Mouse (Mus musculus): Measurements from ENCODE around the gene Ppp2r5e. TPM values are rescaled to one million over a fixed set of nuclear protein-coding genes. Genes with fewer than 3 reads are reported as not detected.

Gene Ppp2r5e
- polyA plus RNA-seq, 1 experiment from 2014 or later: 11.8 TPM

DNA sequence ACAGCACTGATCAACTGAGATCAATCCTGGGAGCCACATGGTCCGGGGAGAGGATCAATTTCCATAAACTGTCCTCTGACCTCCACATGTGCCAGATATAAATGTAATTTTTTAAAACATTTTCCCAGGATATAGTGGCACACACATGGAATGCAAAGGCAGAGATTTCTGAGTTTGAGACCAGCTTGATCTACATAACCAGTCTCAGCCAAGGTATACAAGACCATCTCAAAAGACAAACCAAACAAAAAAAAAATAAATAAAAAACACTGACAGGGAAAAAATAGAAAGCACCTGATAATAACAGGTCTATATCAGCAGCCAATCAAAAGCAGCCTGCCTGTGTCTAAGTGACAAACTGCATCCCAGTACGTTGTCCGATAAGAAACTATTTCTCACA, 48.9 kb downstream of the Ppp2r5e start:
- H3K4me2 ChIP-seq (replicated peaks): no peak overlapping the region
- H3K27ac ChIP-seq: no peak overlapping the region
- no peak overlapping the region for H3K4me3 ChIP-seq (replicated peaks)
- no peaks in the 10 kb centered on the region for H3K27me3 ChIP-seq (replicated peaks)
- no peaks in the 10 kb centered on the region for H3K4me1 ChIP-seq (replicated peaks)
- H3K36me3 ChIP-seq: no peaks in the 10 kb centered on the region
- H3K9ac ChIP-seq: no peak overlapping the region
- WGBS: 73% methylated on average over 3 of the region's 3 CpGs
- no peaks in the 10 kb centered on the region for H3K9me3 ChIP-seq
- ATAC-seq: no peak

DNA sequence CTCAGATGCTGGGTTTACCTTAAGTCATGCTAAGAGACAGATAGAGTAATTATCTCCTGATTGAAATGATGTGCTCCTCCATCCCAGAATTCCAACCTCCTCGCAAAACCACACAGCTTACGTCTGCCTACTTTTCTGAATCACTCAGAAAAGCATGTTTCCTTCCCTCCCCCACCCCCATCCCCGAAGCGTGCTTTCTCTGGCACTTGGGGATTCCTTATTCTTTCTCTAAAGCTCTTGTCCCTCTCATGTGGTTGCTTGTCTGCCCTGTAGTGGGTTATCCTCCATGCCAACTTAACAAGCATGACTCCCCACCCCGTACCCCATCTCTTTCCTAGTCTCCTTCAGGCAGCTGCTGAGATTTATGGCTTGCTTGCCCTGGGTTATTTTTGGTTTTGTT, 49.8 kb downstream of the Ppp2r5e start:
- WGBS: 84% methylated on average over 5 of the region's 5 CpGs
- H3K9me3 ChIP-seq: no peaks in the 10 kb centered on the region
- H3K27ac ChIP-seq: no peak overlapping the region
- H3K4me2 ChIP-seq (replicated peaks): no peak overlapping the region
- H3K36me3 ChIP-seq: no peaks in the 10 kb centered on the region
- H3K4me3 ChIP-seq (replicated peaks): no peak overlapping the region
- ATAC-seq: no peak
- H3K27me3 ChIP-seq (replicated peaks): no peaks in the 10 kb centered on the region
- H3K9ac ChIP-seq: no peak overlapping the region
- no peaks in the 10 kb centered on the region for H3K4me1 ChIP-seq (replicated peaks)

DNA sequence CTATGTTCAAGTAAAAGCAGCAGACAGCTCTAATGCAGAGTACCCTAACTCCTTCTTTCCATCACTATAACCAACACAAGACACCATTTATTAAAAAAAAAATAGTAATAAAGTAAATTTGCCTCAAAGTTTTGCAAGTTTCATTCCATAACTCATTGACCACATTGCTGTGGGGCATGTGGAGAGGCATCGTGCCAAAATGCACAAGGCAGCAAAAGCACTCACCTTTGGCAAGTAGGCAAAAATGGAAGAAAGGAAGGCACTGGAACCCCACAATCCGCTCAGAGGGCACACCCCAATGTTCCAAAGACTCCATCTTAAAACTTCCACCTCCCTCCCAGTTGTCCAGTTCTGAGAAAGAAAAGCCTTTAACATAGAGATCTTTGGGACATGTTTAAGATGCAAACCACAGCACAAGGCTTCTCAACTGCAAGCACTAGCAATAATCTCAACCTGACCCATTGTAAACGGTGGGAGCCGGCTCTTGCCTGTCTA, 50.6 kb downstream of the Ppp2r5e start:
- no peaks in the 10 kb centered on the region for H3K4me1 ChIP-seq (replicated peaks)
- H3K9ac ChIP-seq: no peak overlapping the region
- H3K36me3 ChIP-seq: no peaks in the 10 kb centered on the region
- no peak overlapping the region for H3K4me3 ChIP-seq (replicated peaks)
- H3K4me2 ChIP-seq (replicated peaks): no peak overlapping the region
- ATAC-seq: no peak
- H3K27ac ChIP-seq: no peak overlapping the region
- 90% methylated on average over 4 of the region's 4 CpGs for WGBS
- no peaks in the 10 kb centered on the region for H3K27me3 ChIP-seq (replicated peaks)
- no peaks in the 10 kb centered on the region for H3K9me3 ChIP-seq

DNA sequence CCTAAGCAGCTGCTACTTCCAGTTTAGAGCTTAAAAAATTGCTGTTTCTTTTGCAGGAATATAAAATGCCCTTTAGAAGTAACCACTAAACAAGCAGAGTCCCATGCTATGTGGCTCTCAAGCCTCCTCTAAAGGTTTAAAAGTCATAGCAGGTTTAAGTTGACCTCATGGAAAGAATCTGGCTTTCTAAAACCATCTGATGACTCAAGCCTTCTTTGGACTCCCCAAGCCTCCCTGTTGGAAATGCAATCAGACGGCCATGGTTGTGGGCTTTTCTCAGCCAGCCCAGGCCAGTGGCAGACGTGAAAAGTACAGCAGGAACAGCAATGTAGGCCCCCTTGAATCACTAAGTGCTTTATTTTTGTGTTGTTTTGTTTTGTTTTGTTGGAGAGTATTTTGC, 51.4 kb downstream of the Ppp2r5e start:
- no peak overlapping the region for H3K4me3 ChIP-seq (replicated peaks)
- no peak overlapping the region for H3K9ac ChIP-seq
- H3K27ac ChIP-seq: no peak overlapping the region
- H3K9me3 ChIP-seq: no peaks in the 10 kb centered on the region
- H3K4me2 ChIP-seq (replicated peaks): no peak overlapping the region
- no peak for ATAC-seq
- no peaks in the 10 kb centered on the region for H3K4me1 ChIP-seq (replicated peaks)
- no peaks in the 10 kb centered on the region for H3K27me3 ChIP-seq (replicated peaks)
- no peaks in the 10 kb centered on the region for H3K36me3 ChIP-seq
- WGBS: 66% methylated on average over 2 of the region's 2 CpGs

DNA sequence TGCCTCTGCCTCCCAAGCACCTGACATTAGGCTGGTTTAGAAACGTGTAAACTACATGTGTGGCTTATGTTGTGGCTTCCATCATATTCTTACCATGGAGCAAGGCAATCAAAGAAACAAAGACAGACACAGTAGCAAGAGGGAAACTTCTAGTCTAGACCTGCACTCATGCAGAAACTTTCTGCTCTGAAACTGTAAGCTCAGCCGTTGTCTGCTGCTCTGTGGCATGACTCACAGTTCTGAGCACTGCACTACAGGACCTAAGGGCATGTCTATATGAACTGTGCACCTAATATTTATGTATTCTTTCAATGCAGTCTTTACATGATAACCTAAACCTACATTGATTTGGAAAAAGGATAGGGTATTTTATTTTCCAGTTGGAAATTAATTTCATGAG, 51.8 kb downstream of the Ppp2r5e start:
- Histone ChIP-seq H3K9me3 (no peaks in the 10 kb centered on the region), H3K4me2 (replicated peaks) (no peak overlapping the region), H3K4me1 (replicated peaks) (no peaks in the 10 kb centered on the region), H3K9ac (no peak overlapping the region), H3K4me3 (replicated peaks) (no peak overlapping the region), H3K27ac (no peak overlapping the region), H3K27me3 (replicated peaks) (no peaks in the 10 kb centered on the region), H3K36me3 (no peaks in the 10 kb centered on the region)
- ATAC-seq: no peak
- 67% methylated on average over 2 of the region's 2 CpGs for WGBS

GRCm38 (mm10) chr12:75543346-75543745, 52.7 kb downstream of the Ppp2r5e start:
- H3K4me3 ChIP-seq (replicated peaks): no peak overlapping the region
- WGBS: 68% methylated on average over 3 of the region's 3 CpGs
- no peak overlapping the region for H3K4me2 ChIP-seq (replicated peaks)
- H3K27ac ChIP-seq: no peak overlapping the region
- H3K27me3 ChIP-seq (replicated peaks): no peaks in the 10 kb centered on the region
- no peaks in the 10 kb centered on the region for H3K36me3 ChIP-seq
- H3K9me3 ChIP-seq: no peaks in the 10 kb centered on the region
- H3K9ac ChIP-seq: no peak overlapping the region
- no peaks in the 10 kb centered on the region for H3K4me1 ChIP-seq (replicated peaks)
- ATAC-seq: no peak

GRCm38 (mm10) chr12:75540621-75541171, 55.3 kb downstream of the Ppp2r5e start:
- H3K4me2 ChIP-seq (replicated peaks): no peak overlapping the region
- no peak for ATAC-seq
- H3K9me3 ChIP-seq: no peaks in the 10 kb centered on the region
- H3K9ac ChIP-seq: no peak overlapping the region
- no peak overlapping the region for H3K4me3 ChIP-seq (replicated peaks)
- 81% methylated on average over 5 of the region's 5 CpGs for WGBS
- H3K27ac ChIP-seq: no peak overlapping the region
- peaks cover 4% of the 10 kb centered on the region; the same call in 1 of the 2 replicates for H3K4me1 ChIP-seq (replicated peaks)
- no peaks in the 10 kb centered on the region for H3K36me3 ChIP-seq
- H3K27me3 ChIP-seq (replicated peaks): no peaks in the 10 kb centered on the region

GRCm38 (mm10) chr12:75539228-75539627, 56.8 kb downstream of the Ppp2r5e start:
- no peaks in the 10 kb centered on the region for H3K9me3 ChIP-seq
- no peaks in the 10 kb centered on the region for H3K27me3 ChIP-seq (replicated peaks)
- no peak overlapping the region for H3K27ac ChIP-seq
- no peaks in the 10 kb centered on the region for H3K36me3 ChIP-seq
- H3K4me2 ChIP-seq (replicated peaks): no peak overlapping the region
- WGBS: 57% methylated on average over 3 of the region's 3 CpGs
- no peak overlapping the region for H3K9ac ChIP-seq
- H3K4me1 ChIP-seq (replicated peaks): peaks cover 4% of the 10 kb centered on the region; the same call in 1 of the 2 replicates
- no peak overlapping the region for H3K4me3 ChIP-seq (replicated peaks)
- 0 out of 2 replicates have a peak, but pooled peaks have one; percentile 18 for ATAC-seq

DNA sequence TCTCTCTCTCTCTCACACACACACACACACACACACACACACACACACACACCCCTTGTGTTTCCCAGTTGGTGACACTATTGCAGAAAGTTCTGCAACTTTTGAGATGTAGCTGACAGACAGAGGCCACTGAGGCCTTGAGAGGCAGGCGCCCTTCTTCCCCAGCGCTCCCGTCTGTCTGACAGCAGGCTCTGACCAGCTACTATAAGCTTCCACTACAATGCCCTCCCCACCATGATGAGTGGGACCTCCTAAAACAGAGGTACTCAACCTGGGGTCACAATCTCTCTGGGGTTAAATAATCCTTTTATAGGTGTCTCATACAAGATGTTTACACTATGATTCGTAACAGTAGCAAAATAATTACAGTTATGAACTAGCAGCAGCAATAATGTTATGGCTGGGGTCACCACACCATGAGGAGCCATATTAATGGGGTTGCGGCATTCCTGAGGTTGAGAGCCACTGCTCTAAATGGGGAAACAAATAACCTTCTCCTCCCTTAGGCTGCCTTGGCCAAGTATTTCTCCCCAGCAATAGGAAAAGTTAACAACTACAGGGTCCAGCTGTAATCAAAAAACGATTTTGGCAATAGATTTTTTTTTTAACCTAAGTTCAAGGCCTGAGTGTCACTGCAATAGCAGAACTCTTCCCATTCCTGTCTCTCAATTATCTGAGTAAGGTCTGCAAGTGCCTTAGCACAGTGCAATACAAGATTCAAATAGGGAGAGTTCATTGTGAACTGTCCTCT, 58.2 kb downstream of the Ppp2r5e start:
- Histone ChIP-seq H3K36me3 (no peaks in the 10 kb centered on the region), H3K4me1 (replicated peaks) (peaks cover 4% of the 10 kb centered on the region; the same call in 1 of the 2 replicates), H3K4me3 (replicated peaks) (no peak overlapping the region), H3K27me3 (replicated peaks) (no peaks in the 10 kb centered on the region), H3K9me3 (no peaks in the 10 kb centered on the region), H3K4me2 (replicated peaks) (no peak overlapping the region), H3K9ac (no peak overlapping the region), H3K27ac (no peak overlapping the region)
- no peak for ATAC-seq
- 73% methylated on average over 6 of the region's 6 CpGs for WGBS

DNA sequence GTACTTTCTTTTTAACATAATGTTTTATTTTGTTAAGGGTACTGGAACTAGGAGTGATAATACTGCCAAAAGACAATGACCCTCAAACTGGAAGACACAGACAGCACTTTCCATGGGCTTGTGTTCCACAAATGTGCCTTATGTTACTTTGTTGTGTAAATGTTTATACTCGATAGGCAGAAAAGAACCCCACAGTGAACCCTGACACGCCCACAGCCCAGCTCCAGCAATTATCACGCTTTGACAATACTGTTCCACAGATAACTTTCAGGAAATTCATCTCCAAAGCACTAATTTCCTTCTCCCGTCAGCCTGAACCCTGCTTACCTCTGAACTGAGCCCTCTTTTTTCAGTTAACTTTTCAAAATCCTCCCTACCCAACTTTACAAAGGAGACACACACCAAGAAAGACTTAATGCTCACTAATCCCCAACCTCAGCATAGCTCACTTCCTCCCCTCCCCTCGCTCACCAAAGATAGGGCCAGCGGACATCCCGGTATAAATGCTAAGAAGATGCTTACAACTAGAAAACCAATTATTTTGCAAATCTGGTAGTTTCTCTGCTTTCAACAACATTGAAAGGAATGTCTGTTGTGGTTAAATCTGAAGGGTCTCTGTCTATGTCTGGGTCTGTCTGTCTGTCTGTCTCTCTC, 58.9 kb downstream of the Ppp2r5e start:
- Histone ChIP-seq H3K4me1 (replicated peaks) (peaks cover 4% of the 10 kb centered on the region; the same call in 1 of the 2 replicates), H3K4me3 (replicated peaks) (no peak overlapping the region), H3K4me2 (replicated peaks) (no peak overlapping the region), H3K9me3 (no peaks in the 10 kb centered on the region), H3K27ac (no peak overlapping the region), H3K36me3 (no peaks in the 10 kb centered on the region), H3K27me3 (replicated peaks) (no peaks in the 10 kb centered on the region), H3K9ac (no peak overlapping the region)
- 46% methylated on average over 7 of the region's 7 CpGs for WGBS
- no peak for ATAC-seq

DNA sequence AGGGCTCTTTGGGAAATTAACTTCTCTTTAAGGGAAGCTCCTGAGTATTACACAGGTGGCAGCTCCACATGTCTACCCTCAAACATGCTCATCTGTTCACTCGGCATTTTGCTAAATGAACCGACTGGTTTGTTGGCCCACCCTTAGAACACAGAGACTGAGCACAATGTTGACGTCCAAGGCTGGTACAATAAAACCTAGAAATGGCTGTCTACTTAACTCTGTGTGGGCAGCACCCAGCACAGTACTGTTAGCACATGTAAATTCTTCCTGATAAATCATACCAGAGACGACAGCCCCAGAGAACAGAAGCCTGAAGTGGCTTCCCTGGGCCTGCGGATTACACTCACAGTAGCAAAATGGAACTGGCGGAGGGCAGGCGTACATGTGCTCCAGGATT, 59.5 kb downstream of the Ppp2r5e start:
- no peak overlapping the region for H3K4me3 ChIP-seq (replicated peaks)
- 0 out of 2 replicates have a peak, but pooled peaks have one; percentile 17 for ATAC-seq
- no peaks in the 10 kb centered on the region for H3K36me3 ChIP-seq
- H3K4me1 ChIP-seq (replicated peaks): peaks cover 4% of the 10 kb centered on the region; the same call in 1 of the 2 replicates
- H3K27ac ChIP-seq: no peak overlapping the region
- H3K9me3 ChIP-seq: no peaks in the 10 kb centered on the region
- H3K27me3 ChIP-seq (replicated peaks): no peaks in the 10 kb centered on the region
- H3K4me2 ChIP-seq (replicated peaks): no peak overlapping the region
- WGBS: 70% methylated on average over 7 of the region's 7 CpGs
- H3K9ac ChIP-seq: no peak overlapping the region

- Histone ChIP-seq H3K27me3 (replicated peaks) (no peaks in the 10 kb centered on the region), H3K4me2 (replicated peaks) (no peak overlapping the region), H3K4me1 (replicated peaks) (peaks cover 10% of the 10 kb centered on the region; the same call in 1 of the 2 replicates), H3K9ac (no peak overlapping the region), H3K9me3 (no peaks in the 10 kb centered on the region), H3K4me3 (replicated peaks) (no peak overlapping the region), H3K27ac (no peak overlapping the region), H3K36me3 (no peaks in the 10 kb centered on the region)
- no peak for ATAC-seq
Observed at GRCm38 (mm10) chr12:75533145-75533544, 62.9 kb downstream of the Ppp2r5e start.
